Mouse (Mus musculus) midbrain, embryonic 16.5 days (tissue): Measurements from ENCODE around the gene Cfap58. TPM values are rescaled to one million over a fixed set of nuclear protein-coding genes. Genes with fewer than 3 reads are reported as not detected.

Experiments
- ATAC-seq: fragments of 200-750 bp; cut with Nextera tagmentation; 2 replicates; pipeline ENCODE4 v1.8.0; 2017; ENCODE audit warnings: moderate TSS enrichment
- H3K27ac ChIP-seq: fragments of 300-500 bp; sonication (generic); 2 replicates; pipeline ENCODE4 v1.5.1; 2014; ENCODE audit warnings: mild to moderate bottlenecking, low read length, mixed read lengths
- H3K27me3 ChIP-seq: fragments of 300-500 bp; sonication (generic); 2 replicates; pipeline ENCODE4 v1.6.1; 2014; ENCODE audit warnings: low read depth, low read length, mixed read lengths; ENCODE audit not compliant: control insufficient read depth, insufficient read depth
- H3K36me3 ChIP-seq: fragments of 300-500 bp; sonication (generic); 2 replicates; pipeline ENCODE4 v1.6.1; 2014; ENCODE audit warnings: mild to moderate bottlenecking, low read length, moderate library complexity, mixed read lengths; ENCODE audit not compliant: control insufficient read depth, insufficient read depth
- H3K4me1 ChIP-seq: fragments of 300-500 bp; sonication (generic); 2 replicates; pipeline ENCODE4 v1.6.1; 2014; ENCODE audit warnings: mild to moderate bottlenecking, low read length, mixed read lengths; ENCODE audit not compliant: control insufficient read depth, insufficient read depth
- H3K4me2 ChIP-seq: fragments of 300-500 bp; sonication (generic); 2 replicates; pipeline ENCODE4 v1.6.1; 2014; ENCODE audit warnings: mild to moderate bottlenecking, low read length, mixed read lengths
- H3K4me3 ChIP-seq: fragments of 300-500 bp; sonication (generic); 2 replicates; pipeline ENCODE4 v1.5.1; 2014; ENCODE audit warnings: low read depth, mild to moderate bottlenecking, low read length, moderate library complexity, mixed read lengths
- H3K9ac ChIP-seq: fragments of 300-500 bp; sonication (generic); 2 replicates; pipeline ENCODE4 v1.6.1; 2014; ENCODE audit warnings: low read depth, low read length, mixed read lengths
- H3K9me3 ChIP-seq: fragments of 300-500 bp; sonication (generic); replicated peaks from 2 replicates; pipeline ENCODE4 v1.6.1; 2014; ENCODE audit warnings: mild to moderate bottlenecking, low read length, mixed read lengths; ENCODE audit not compliant: control insufficient read depth, poor library complexity, severe bottlenecking
- WGBS: fragments of 180-500 bp; shearing (Covaris S2); extraction: QIAGEN DNeasy Blood & Tissue Kit; methylation state at CpG from one replicate; pipeline ENCODE4 v1.1.7; 2014; 5-methylcytosine and 5-hydroxymethylcytosine counted together
- polyA plus RNA-seq: library from polyadenylated mRNA; unstranded; fragments of >200 nt; fragmentation: Nextera tagmentation; extraction: Ambion mirVana; gene quantifications from 2 replicates; pipeline ENCODE4 v1.2.1, GENCODE M21; 2015

The Cfap58 gene
- polyA plus RNA-seq, 1 experiment from 2014 or later, result 0.90 TPM

- no peak overlapping the region for H3K9ac ChIP-seq
- ATAC-seq, result no peak
- peaks cover 4% of the 10 kb centered on the region; the same call in 1 of the 2 replicates for H3K4me1 ChIP-seq
- no peaks in the 10 kb centered on the region for H3K27me3 ChIP-seq
- H3K9me3 ChIP-seq, result no peaks in the 10 kb centered on the region
- H3K4me3 ChIP-seq, result no peak overlapping the region
- WGBS, result 70% methylated on average over 10 of the region's 10 CpGs
- H3K36me3 ChIP-seq, result no peaks in the 10 kb centered on the region
- H3K27ac ChIP-seq, result no peak overlapping the region
- no peak overlapping the region for H3K4me2 ChIP-seq
These were observed 42.8 kb downstream of the Cfap58 start for GRCm38 (mm10) chr19:47980241-47980640.

- no peak overlapping the region for H3K4me2 ChIP-seq
- H3K9me3 ChIP-seq, result no peaks in the 10 kb centered on the region
- H3K4me3 ChIP-seq, result no peak overlapping the region
- no peaks in the 10 kb centered on the region for H3K36me3 ChIP-seq
- no peak for ATAC-seq
- no peak overlapping the region for H3K27ac ChIP-seq
- H3K9ac ChIP-seq, result no peak overlapping the region
- H3K27me3 ChIP-seq, result no peaks in the 10 kb centered on the region
- no peaks in the 10 kb centered on the region for H3K4me1 ChIP-seq
- 87% methylated on average over 15 of the region's 15 CpGs for WGBS
These were observed 48.2 kb downstream of the Cfap58 start for GRCm38 (mm10) chr19:47985606-47986213.

DNA sequence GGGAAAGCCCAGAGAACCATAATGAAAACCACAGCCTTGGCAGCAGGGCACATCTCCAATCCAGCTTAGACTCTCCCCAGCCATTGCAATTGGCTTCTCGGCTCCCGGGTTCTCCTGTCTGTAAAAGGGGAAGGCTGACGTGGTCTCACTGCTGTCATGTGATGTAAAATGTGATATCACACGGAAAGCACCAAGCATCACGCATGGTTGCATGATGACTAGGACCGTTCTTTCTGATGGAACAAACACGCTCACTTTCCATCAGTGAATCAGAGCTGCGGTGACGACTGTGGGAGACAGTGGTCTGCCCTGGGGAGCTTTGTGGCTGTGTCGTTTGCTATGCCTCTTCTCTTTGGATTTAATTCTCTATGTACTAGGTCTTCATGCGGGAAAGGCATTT, 50.5 kb downstream of the Cfap58 start:
- Histone ChIP-seq H3K4me3 (no peak overlapping the region), H3K4me1 (no peaks in the 10 kb centered on the region), H3K36me3 (no peaks in the 10 kb centered on the region), H3K4me2 (no peak overlapping the region), H3K27ac (no peak overlapping the region), H3K9ac (no peak overlapping the region), H3K27me3 (no peaks in the 10 kb centered on the region), H3K9me3 (no peaks in the 10 kb centered on the region)
- no peak for ATAC-seq
- 85% methylated on average over 11 of the region's 11 CpGs for WGBS

- Histone ChIP-seq H3K4me3 (no peak overlapping the region), H3K4me1 (no peaks in the 10 kb centered on the region), H3K36me3 (no peaks in the 10 kb centered on the region), H3K27me3 (no peaks in the 10 kb centered on the region), H3K27ac (no peak overlapping the region), H3K9me3 (no peaks in the 10 kb centered on the region), H3K4me2 (no peak overlapping the region), H3K9ac (no peak overlapping the region)
- 34% methylated on average over 16 of the region's 16 CpGs for WGBS
- peak; percentile 39; the same call in 1 of the 2 replicates for ATAC-seq
These were observed 51.0 kb downstream of the Cfap58 start for GRCm38 (mm10) chr19:47988456-47988855.

DNA sequence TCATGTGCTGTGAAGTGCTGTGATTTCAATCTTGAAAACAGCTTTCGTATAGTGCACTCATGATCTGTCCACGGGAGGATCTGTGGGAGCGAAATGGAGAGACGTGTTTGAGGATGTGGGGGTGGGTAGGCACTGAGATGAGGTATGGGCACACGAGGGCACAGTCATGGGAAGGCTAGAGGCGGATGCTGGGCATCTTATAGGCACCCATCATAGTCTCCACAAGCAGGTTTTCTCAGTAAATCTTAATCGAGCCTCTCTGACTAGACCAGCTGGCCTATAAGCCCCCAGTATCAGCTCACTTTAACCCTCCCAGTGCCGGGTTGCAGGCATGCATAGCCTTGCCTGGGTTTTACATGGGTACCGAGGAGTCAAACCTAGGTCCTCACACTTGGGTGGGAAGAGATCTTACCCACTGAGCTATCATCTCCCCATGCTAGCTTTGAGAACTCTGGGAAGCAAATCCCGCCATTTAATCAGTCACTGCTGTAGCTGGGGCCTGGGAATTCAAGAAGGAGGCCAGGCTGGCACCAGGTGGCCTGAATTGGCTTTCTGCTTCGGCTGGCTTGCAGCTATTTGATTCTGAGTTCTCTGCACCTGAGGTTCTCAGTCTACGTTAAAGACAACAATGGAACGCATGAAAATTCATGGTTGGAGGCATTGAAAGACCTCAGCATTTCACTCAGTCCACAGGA, 51.6 kb downstream of the Cfap58 start:
- no peaks in the 10 kb centered on the region for H3K4me1 ChIP-seq
- H3K27me3 ChIP-seq, result no peaks in the 10 kb centered on the region
- no peak overlapping the region for H3K27ac ChIP-seq
- H3K4me2 ChIP-seq, result no peak overlapping the region
- WGBS, result 57% methylated on average over 13 of the region's 13 CpGs
- H3K36me3 ChIP-seq, result no peaks in the 10 kb centered on the region
- H3K4me3 ChIP-seq, result no peak overlapping the region
- H3K9me3 ChIP-seq, result no peaks in the 10 kb centered on the region
- no peak overlapping the region for H3K9ac ChIP-seq
- no peak for ATAC-seq

DNA sequence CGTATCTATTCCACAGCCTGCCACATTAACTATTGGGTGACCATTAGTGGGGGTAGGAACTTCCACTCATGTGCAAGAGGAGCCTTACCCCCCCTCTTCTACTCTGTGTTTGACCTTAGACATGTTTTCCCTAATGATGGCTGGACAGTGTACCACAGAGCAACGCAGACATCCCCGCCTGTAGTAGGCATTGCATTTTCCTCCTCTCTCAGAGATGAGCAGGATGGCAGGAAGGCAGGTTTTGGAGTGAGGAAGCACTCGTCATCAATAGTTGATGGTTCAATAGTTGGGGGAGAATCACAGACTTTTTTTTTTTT, 52.1 kb downstream of the Cfap58 start:
- H3K27me3 ChIP-seq, result no peaks in the 10 kb centered on the region
- no peaks in the 10 kb centered on the region for H3K9me3 ChIP-seq
- WGBS, result 58% methylated on average over 4 of the region's 4 CpGs
- H3K9ac ChIP-seq, result no peak overlapping the region
- no peak for ATAC-seq
- H3K4me1 ChIP-seq, result no peaks in the 10 kb centered on the region
- no peaks in the 10 kb centered on the region for H3K36me3 ChIP-seq
- H3K4me2 ChIP-seq, result no peak overlapping the region
- no peak overlapping the region for H3K27ac ChIP-seq
- no peak overlapping the region for H3K4me3 ChIP-seq

DNA sequence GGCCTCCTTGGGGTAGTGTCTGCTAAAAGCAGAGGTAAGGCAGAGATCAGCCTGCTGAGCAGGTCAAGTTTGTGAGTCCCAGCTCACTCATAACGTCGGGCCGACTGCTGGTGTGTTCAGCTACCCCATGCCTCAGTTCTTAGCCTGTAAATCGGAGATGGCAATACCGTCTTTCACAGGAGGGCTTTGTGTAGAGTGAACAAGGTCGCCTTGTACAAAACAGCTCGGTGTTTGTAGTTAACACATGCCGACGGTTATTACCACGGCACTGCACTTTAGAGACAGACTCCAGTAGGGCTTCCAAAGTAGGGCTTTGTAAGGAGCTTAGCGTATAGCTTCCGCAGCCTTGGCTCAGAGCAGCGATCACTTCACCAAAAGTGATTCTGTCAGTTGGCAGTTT, 63.8 kb downstream of the Cfap58 start:
- no peak overlapping the region for H3K27ac ChIP-seq
- no peaks in the 10 kb centered on the region for H3K4me1 ChIP-seq
- WGBS, result 59% methylated on average over 13 of the region's 13 CpGs
- H3K4me2 ChIP-seq, result no peak overlapping the region
- no peak for ATAC-seq
- H3K27me3 ChIP-seq, result no peaks in the 10 kb centered on the region
- H3K9me3 ChIP-seq, result no peaks in the 10 kb centered on the region
- no peaks in the 10 kb centered on the region for H3K36me3 ChIP-seq
- no peak overlapping the region for H3K9ac ChIP-seq
- no peak overlapping the region for H3K4me3 ChIP-seq

GRCm38 (mm10) chr19:48001774-48002173, 64.3 kb downstream of the Cfap58 start:
- Histone ChIP-seq H3K9me3 (no peaks in the 10 kb centered on the region), H3K9ac (no peak overlapping the region), H3K4me3 (no peak overlapping the region), H3K36me3 (no peaks in the 10 kb centered on the region), H3K27me3 (no peaks in the 10 kb centered on the region), H3K4me2 (no peak overlapping the region), H3K4me1 (no peaks in the 10 kb centered on the region), H3K27ac (no peak overlapping the region)
- 79% methylated on average over 11 of the region's 11 CpGs for WGBS
- no peak for ATAC-seq

DNA sequence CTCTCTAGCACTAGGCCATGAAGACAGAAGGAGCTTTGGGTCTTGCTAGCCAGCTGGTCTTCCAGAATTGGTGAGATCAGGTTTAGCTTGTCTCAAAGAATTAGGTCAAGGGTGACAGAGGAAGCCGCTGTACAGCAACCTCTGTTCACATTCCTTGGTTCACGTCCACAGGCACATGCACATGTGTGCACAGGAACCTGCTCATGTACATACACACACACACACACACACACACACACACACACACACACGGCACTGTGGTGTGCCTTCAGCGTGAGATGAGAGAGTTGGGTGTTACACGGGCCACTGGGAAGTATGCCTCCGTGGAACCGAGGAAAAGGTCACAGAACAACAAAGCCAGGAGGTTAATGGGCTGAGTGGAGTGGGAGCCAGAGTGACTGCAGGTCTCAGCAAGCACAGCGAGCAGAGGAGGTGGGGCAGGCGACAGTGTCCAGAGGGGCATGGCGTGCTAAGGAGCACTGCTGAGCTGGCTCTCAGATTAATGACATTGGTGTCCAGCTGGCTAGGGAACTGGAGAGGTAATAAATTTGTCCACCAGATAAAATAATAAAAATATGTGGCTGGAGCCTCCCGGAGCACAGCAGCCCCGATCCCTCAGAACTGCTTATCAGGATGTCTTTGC, 71.4 kb downstream of the Cfap58 start:
- WGBS, result 65% methylated on average over 12 of the region's 12 CpGs
- Histone ChIP-seq H3K9ac (no peak overlapping the region), H3K9me3 (no peaks in the 10 kb centered on the region)

More for the DNA sequence above, 71.4 kb downstream of the Cfap58 start:
- no peak for ATAC-seq
- H3K27me3 ChIP-seq, result no peaks in the 10 kb centered on the region
- H3K27ac ChIP-seq, result no peak overlapping the region
- H3K4me2 ChIP-seq, result no peak overlapping the region
- H3K36me3 ChIP-seq, result no peaks in the 10 kb centered on the region
- no peak overlapping the region for H3K4me3 ChIP-seq
- no peaks in the 10 kb centered on the region for H3K4me1 ChIP-seq
